Mouse (Mus musculus) CH12.LX (cell line): ENCODE data around the gene Gm9046.

Experiments
- CTCF ChIP-seq, 2 experiments: IDR thresholded peaks in 1 of 2; conservative IDR thresholded peaks in 1 of 2; 2 replicates each; pipeline ENCODE4 v1.5.1; 2011 to 2012; ENCODE audit warnings: low read depth in 2 of 2, low read length in 2 of 2, improper control_type of control experiment in 1 of 2, inconsistent platforms in 1 of 2, mild to moderate bottlenecking in 1 of 2, moderate library complexity in 1 of 2
- HCFC1 ChIP-seq: IDR thresholded peaks from 2 replicates; pipeline ENCODE4 v1.6.1; 2012; ENCODE audit warnings: low read depth, mild to moderate bottlenecking, inconsistent platforms, low read length, improper control_type of control experiment
- POLR2A ChIP-seq: IDR thresholded peaks from 2 replicates; pipeline ENCODE4 v1.6.1; 2011; ENCODE audit warnings: low read depth, mild to moderate bottlenecking, improper control_type of control experiment, low read length
- USF2 ChIP-seq: conservative IDR thresholded peaks from 2 replicates; pipeline ENCODE4 v1.6.1; 2011; ENCODE audit warnings: low read depth, low read length, improper control_type of control experiment
- ZC3H11A ChIP-seq: IDR thresholded peaks from 2 replicates; pipeline ENCODE4 v1.6.1; 2012; ENCODE audit warnings: low read depth, mild to moderate bottlenecking, inconsistent platforms, low read length, improper control_type of control experiment

DNA sequence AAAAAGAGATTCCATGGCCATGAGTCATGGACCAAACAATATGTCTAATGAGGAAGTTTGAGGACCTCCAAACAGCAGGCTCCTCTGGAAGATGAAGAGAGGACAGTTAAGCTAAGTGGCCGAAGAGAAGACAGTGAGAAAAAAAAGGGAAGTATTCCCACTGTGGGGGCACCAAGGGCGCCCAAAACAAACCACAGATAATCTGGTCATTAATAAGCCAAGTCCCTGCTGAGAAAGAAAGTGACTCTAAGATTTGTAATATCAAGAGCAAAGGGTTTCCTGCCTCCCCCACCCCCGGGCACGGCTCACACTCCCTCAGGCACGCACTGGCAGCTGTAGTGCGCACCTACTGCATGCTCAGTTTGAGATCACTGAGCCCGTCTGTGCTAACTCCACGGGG, 24.0 kb downstream of the Gm9046 start:
- TF ChIP-seq CTCF (conservative IDR thresholded peaks at IDR 0.05 in 1 of 2, IDR thresholded peaks at IDR 0.05 in 1 of 2; ENCODE audit: low read depth in 2 of 2, low read length in 2 of 2) (no peak), ZC3H11A (no peak), POLR2A (no peak), USF2 (no peak), HCFC1 (no peak)
